Mouse (Mus musculus) stomach, postnatal 0 days (tissue): ENCODE data around the gene Mlkl.

Experiments
- CTCF ChIP-seq: IDR thresholded peaks from 2 replicates; pipeline ENCODE4 v1.5.1; 2016; ENCODE audit warnings: antibody characterized with exemption, low read depth, mild to moderate bottlenecking, moderate library complexity
- EP300 ChIP-seq: optimal IDR thresholded peaks from 2 replicates; pipeline ENCODE3; 2016; ENCODE audit warnings: antibody characterized with exemption

GRCm38 (mm10) chr8:111314729-111315128 lies 23.2 kb downstream of the Mlkl start:
- no peak for TF ChIP-seq EP300
- TF ChIP-seq CTCF = no peak
